Mouse (Mus musculus) liver, adult 2 months (tissue): Measurements from ENCODE around the gene Il31.

Experiments used
- CTCF ChIP-seq: fragments of 200-500 bp; IDR thresholded peaks from 2 replicates; pipeline ENCODE4 v1.5.1; 2011; ENCODE audit warnings: low read depth, low read length, control low read depth
- POLR2A ChIP-seq: fragments of 200-500 bp; IDR thresholded peaks from 2 replicates; pipeline ENCODE4 v1.6.1; 2011; ENCODE audit warnings: low read length, control low read depth; ENCODE audit not compliant: insufficient read depth; ENCODE audit errors: extremely low read depth

GRCm38 (mm10) chr5:123451886-123452285 lies 37.4 kb downstream of the Il31 start:
- no peak for TF ChIP-seq CTCF
- TF ChIP-seq POLR2A = no peak
